Mouse (Mus musculus) hindbrain, embryonic 13.5 days (tissue): ENCODE measurements around the gene Sstr3. TPM values are rescaled to one million over a fixed set of nuclear protein-coding genes. Genes with fewer than 3 reads are reported as not detected.

Source experiments
- ATAC-seq: fragments of 200-750 bp; cut with Nextera tagmentation; 2 replicates; pipeline ENCODE4 v1.8.0; 2017; ENCODE audit warnings: moderate TSS enrichment; ENCODE audit not compliant: low FRiP score
- H3K27ac ChIP-seq: fragments of 300-500 bp; sonication (generic); 2 replicates; pipeline ENCODE4 v1.5.1; 2015; ENCODE audit warnings: inconsistent platforms, mild to moderate bottlenecking, moderate library complexity
- H3K27me3 ChIP-seq: fragments of 300-500 bp; sonication (generic); 2 replicates; pipeline ENCODE4 v1.6.1; 2015; ENCODE audit warnings: mild to moderate bottlenecking, inconsistent platforms
- H3K36me3 ChIP-seq: fragments of 300-500 bp; sonication (generic); 2 replicates; pipeline ENCODE4 v1.6.1; 2015; ENCODE audit warnings: mild to moderate bottlenecking, inconsistent platforms
- H3K4me1 ChIP-seq: fragments of 300-500 bp; sonication (generic); replicated peaks from 2 replicates; pipeline ENCODE4 v1.6.1; 2015; ENCODE audit warnings: inconsistent platforms
- H3K4me2 ChIP-seq: fragments of 300-500 bp; sonication (generic); 2 replicates; pipeline ENCODE4 v1.6.1; 2015; ENCODE audit warnings: inconsistent platforms, mild to moderate bottlenecking, moderate library complexity
- H3K4me3 ChIP-seq: fragments of 300-500 bp; sonication (generic); 2 replicates; pipeline ENCODE4 v1.5.1; 2015; ENCODE audit warnings: mild to moderate bottlenecking, inconsistent platforms
- H3K9ac ChIP-seq: fragments of 300-500 bp; sonication (generic); 2 replicates; pipeline ENCODE4 v1.6.1; 2015; ENCODE audit warnings: mild to moderate bottlenecking, inconsistent platforms
- H3K9me3 ChIP-seq: fragments of 300-500 bp; sonication (generic); 2 replicates; pipeline ENCODE4 v1.6.1; 2016; ENCODE audit warnings: inconsistent platforms
- WGBS: fragments of 180-500 bp; shearing (Covaris S2); methylation state at CpG from one replicate; pipeline ENCODE4 v1.1.7; 2015; 5-methylcytosine and 5-hydroxymethylcytosine counted together
- polyA plus RNA-seq: library from polyadenylated mRNA; unstranded; fragments of >200 nt; fragmentation: Nextera tagmentation; extraction: Ambion mirVana; gene quantifications from 2 replicates; pipeline ENCODE4 v1.2.1, GENCODE M21; 2015

Sstr3 gene
- polyA plus RNA-seq, 1 experiment from 2014 or later = 0.42 TPM

GRCm38 (mm10) chr15:78505541-78505940, 38.9 kb downstream of the Sstr3 start:
- Histone ChIP-seq H3K27ac (no peak overlapping the region), H3K36me3 (no peaks in the 10 kb centered on the region), H3K4me3 (no peak overlapping the region), H3K4me1 (peaks cover 7% of the 10 kb centered on the region), H3K9ac (no peak overlapping the region), H3K27me3 (peaks cover 4% of the 10 kb centered on the region; the same call in 1 of the 2 replicates), H3K9me3 (0 out of 2 replicates have a peak, but pooled peaks cover 4% of the 10 kb centered on the region), H3K4me2 (no peak overlapping the region)
- WGBS = 74% methylated on average over 3 of the region's 3 CpGs
- no peak for ATAC-seq

GRCm38 (mm10) chr15:78504816-78505215, 39.7 kb downstream of the Sstr3 start:
- WGBS = 92% methylated on average over 5 of the region's 5 CpGs
- H3K9me3 ChIP-seq = 0 out of 2 replicates have a peak, but pooled peaks cover 4% of the 10 kb centered on the region
- ATAC-seq = no peak

GRCm38 (mm10) chr15:78504013-78504412, 40.5 kb downstream of the Sstr3 start:
- no peak for ATAC-seq
- no peak overlapping the region for H3K4me2 ChIP-seq
- WGBS = 86% methylated on average over 1 of the region's 1 CpGs

More at GRCm38 (mm10) chr15:78504816-78505215, 39.7 kb downstream of the Sstr3 start:
- H3K9ac ChIP-seq = no peak overlapping the region
- no peak overlapping the region for H3K27ac ChIP-seq
- H3K4me3 ChIP-seq = no peak overlapping the region
- H3K4me1 ChIP-seq = peaks cover 2% of the 10 kb centered on the region
- peaks cover 4% of the 10 kb centered on the region; the same call in 1 of the 2 replicates for H3K27me3 ChIP-seq
- no peaks in the 10 kb centered on the region for H3K36me3 ChIP-seq
- no peak overlapping the region for H3K4me2 ChIP-seq

GRCm38 (mm10) chr15:78502437-78503132, 41.9 kb downstream of the Sstr3 start:
- H3K9ac ChIP-seq = no peak overlapping the region
- H3K9me3 ChIP-seq = 0 out of 2 replicates have a peak, but pooled peaks cover 4% of the 10 kb centered on the region
- no peak overlapping the region for H3K4me2 ChIP-seq
- no peak overlapping the region for H3K27ac ChIP-seq
- no peaks in the 10 kb centered on the region for H3K36me3 ChIP-seq
- peaks cover 7% of the 10 kb centered on the region; the same call in 1 of the 2 replicates for H3K27me3 ChIP-seq
- 88% methylated on average over 18 of the region's 18 CpGs for WGBS
- no peaks in the 10 kb centered on the region for H3K4me1 ChIP-seq
- no peak for ATAC-seq
- H3K4me3 ChIP-seq = no peak overlapping the region

More at GRCm38 (mm10) chr15:78504013-78504412, 40.5 kb downstream of the Sstr3 start:
- Histone ChIP-seq H3K9me3 (0 out of 2 replicates have a peak, but pooled peaks cover 4% of the 10 kb centered on the region), H3K9ac (no peak overlapping the region), H3K36me3 (no peaks in the 10 kb centered on the region), H3K4me3 (no peak overlapping the region), H3K4me1 (no peaks in the 10 kb centered on the region), H3K27ac (no peak overlapping the region), H3K27me3 (peaks cover 7% of the 10 kb centered on the region; the same call in 1 of the 2 replicates)

- no peak within 1 kb of the TSS for H3K4me2 ChIP-seq
- no peak within 1 kb of the TSS for H3K9ac ChIP-seq
- 91% methylated on average over 11 of the region's 11 CpGs for WGBS
- no peak for ATAC-seq
- H3K27ac ChIP-seq = no peak within 1 kb of the TSS
- no peak within 1 kb of the TSS for H3K4me3 ChIP-seq
- H3K4me1 ChIP-seq = no peaks in the 10 kb centered on the region
- H3K27me3 ChIP-seq = 0 out of 2 replicates have a peak, but pooled peaks cover 3% of the 10 kb centered on the region
- no peaks in the 10 kb centered on the region for H3K36me3 ChIP-seq
- no peaks in the 10 kb centered on the region for H3K9me3 ChIP-seq
Measured at GRCm38 (mm10) chr15:78494968-78495406, 49.5 kb downstream of the Sstr3 start, which contains the start of gene Il2rb. Gene Il2rb (minus strand): TSS chr15:78495271.

GRCm38 (mm10) chr15:78493401-78494010, 51.0 kb downstream of the Sstr3 start:
- Histone ChIP-seq H3K4me1 (no peaks in the 10 kb centered on the region), H3K4me2 (no peak overlapping the region), H3K27me3 (no peaks in the 10 kb centered on the region; the same call in 1 of the 2 replicates), H3K9me3 (no peaks in the 10 kb centered on the region), H3K4me3 (no peak overlapping the region), H3K9ac (no peak overlapping the region), H3K27ac (no peak overlapping the region), H3K36me3 (no peaks in the 10 kb centered on the region)
- WGBS = 85% methylated on average over 10 of the region's 10 CpGs
- no peak for ATAC-seq

GRCm38 (mm10) chr15:78491301-78491700, 53.2 kb downstream of the Sstr3 start:
- ATAC-seq = no peak
- Histone ChIP-seq H3K27ac (no peak overlapping the region), H3K4me1 (no peaks in the 10 kb centered on the region), H3K27me3 (no peaks in the 10 kb centered on the region; the same call in 1 of the 2 replicates), H3K9me3 (no peaks in the 10 kb centered on the region), H3K4me2 (no peak overlapping the region), H3K36me3 (no peaks in the 10 kb centered on the region), H3K4me3 (no peak overlapping the region), H3K9ac (no peak overlapping the region)
- WGBS = 87% methylated on average over 3 of the region's 3 CpGs

GRCm38 (mm10) chr15:78489906-78490305, 54.6 kb downstream of the Sstr3 start:
- no peaks in the 10 kb centered on the region for H3K36me3 ChIP-seq
- no peak overlapping the region for H3K4me2 ChIP-seq
- H3K4me3 ChIP-seq = no peak overlapping the region
- H3K27me3 ChIP-seq = no peaks in the 10 kb centered on the region; the same call in 1 of the 2 replicates
- H3K27ac ChIP-seq = no peak overlapping the region
- 75% methylated on average over 8 of the region's 8 CpGs for WGBS
- H3K9me3 ChIP-seq = no peaks in the 10 kb centered on the region
- no peak for ATAC-seq
- H3K9ac ChIP-seq = no peak overlapping the region
- H3K4me1 ChIP-seq = no peaks in the 10 kb centered on the region

GRCm38 (mm10) chr15:78489248-78489647, 55.2 kb downstream of the Sstr3 start:
- H3K4me3 ChIP-seq = no peak overlapping the region
- no peaks in the 10 kb centered on the region for H3K9me3 ChIP-seq
- no peak overlapping the region for H3K4me2 ChIP-seq
- 94% methylated on average over 3 of the region's 3 CpGs for WGBS
- H3K4me1 ChIP-seq = no peaks in the 10 kb centered on the region
- H3K27ac ChIP-seq = no peak overlapping the region
- no peak for ATAC-seq
- H3K9ac ChIP-seq = no peak overlapping the region
- H3K36me3 ChIP-seq = no peaks in the 10 kb centered on the region
- peaks cover 5% of the 10 kb centered on the region; the same call in 1 of the 2 replicates for H3K27me3 ChIP-seq

- ATAC-seq = no peak
- Histone ChIP-seq H3K36me3 (no peaks in the 10 kb centered on the region), H3K9ac (no peak overlapping the region), H3K4me3 (no peak overlapping the region), H3K27ac (no peak overlapping the region), H3K27me3 (peaks cover 5% of the 10 kb centered on the region; the same call in 1 of the 2 replicates), H3K4me2 (no peak overlapping the region), H3K4me1 (no peaks in the 10 kb centered on the region), H3K9me3 (no peaks in the 10 kb centered on the region)
- WGBS = 70% methylated on average over 4 of the region's 4 CpGs
Measured at GRCm38 (mm10) chr15:78487066-78487465, 57.4 kb downstream of the Sstr3 start.
